Mouse (Mus musculus) ovary, postnatal 36 days (tissue): ENCODE data around the gene Dync1i2.

ENCODE experiments used
- DNase-seq: peaks from one replicate; pipeline ENCODE4 v3.0.0; 2022; ENCODE audit warnings: low spot score, mixed read lengths

Dync1i2 gene

GRCm38 (mm10) chr2:71270085-71270484 is 58.6 kb downstream of the Dync1i2 start:
- no peak for DNase-seq

GRCm38 (mm10) chr2:71273955-71274679 is 62.6 kb downstream of the Dync1i2 start:
- DNase-seq = peak; percentile 60

GRCm38 (mm10) chr2:71275734-71276133 is 64.2 kb downstream of the Dync1i2 start:
- DNase-seq = no peak

- DNase-seq = peak; percentile 20
These were observed 67.6 kb downstream of the Dync1i2 start for GRCm38 (mm10) chr2:71278791-71279775.

- no peak for DNase-seq
These were observed 70.5 kb downstream of the Dync1i2 start for GRCm38 (mm10) chr2:71281981-71282380.

GRCm38 (mm10) chr2:71290107-71290775 is 78.7 kb downstream of the Dync1i2 start:
- no peak for DNase-seq

GRCm38 (mm10) chr2:71291566-71291965 is 80.1 kb downstream of the Dync1i2 start:
- DNase-seq = no peak

GRCm38 (mm10) chr2:71293983-71294382 is 82.5 kb downstream of the Dync1i2 start:
- DNase-seq = no peak

GRCm38 (mm10) chr2:71294489-71294888 is 83.0 kb downstream of the Dync1i2 start:
- no peak for DNase-seq

GRCm38 (mm10) chr2:71295844-71296243 is 84.3 kb downstream of the Dync1i2 start:
- DNase-seq = no peak

GRCm38 (mm10) chr2:71297501-71297900 is 86.0 kb downstream of the Dync1i2 start:
- no peak for DNase-seq

GRCm38 (mm10) chr2:71298729-71299128 is 87.2 kb downstream of the Dync1i2 start:
- no peak for DNase-seq

- DNase-seq = no peak
These were observed 90.7 kb downstream of the Dync1i2 start for GRCm38 (mm10) chr2:71302156-71302663.

- no peak for DNase-seq
These were observed 91.7 kb downstream of the Dync1i2 start for GRCm38 (mm10) chr2:71303221-71303620.

GRCm38 (mm10) chr2:71304821-71305220 is 93.3 kb downstream of the Dync1i2 start:
- no peak for DNase-seq

GRCm38 (mm10) chr2:71306357-71306756 is 94.9 kb downstream of the Dync1i2 start:
- no peak for DNase-seq

- no peak for DNase-seq
These were observed 98.2 kb downstream of the Dync1i2 start for GRCm38 (mm10) chr2:71309726-71310125.

GRCm38 (mm10) chr2:71312067-71312466 is 100.6 kb downstream of the Dync1i2 start:
- no peak for DNase-seq
